Mouse (Mus musculus) liver, embryonic 14.5 days (tissue): ENCODE data around the gene Dctn2. TPM values are rescaled to one million over a fixed set of nuclear protein-coding genes. Genes with fewer than 3 reads are reported as not detected.
"Not testable (repeated sequence)": the region's sequence is repeated elsewhere in the genome, so short reads cannot be mapped to it uniquely, and the experiment has no call there.

Experiments used
- ATAC-seq: fragments of 200-750 bp; cut with Nextera tagmentation; 2 replicates; pipeline ENCODE4 v1.8.0; 2017; ENCODE audit warnings: moderate number of reproducible peaks, mild to moderate bottlenecking, moderate library complexity; ENCODE audit not compliant: insufficient read depth
- DNase-seq, 3 experiments: peaks; one replicate each; pipeline ENCODE4 v3.0.0-alpha.2; 2012 to 2013; ENCODE audit warnings: low read depth in 3 of 3, low spot score in 3 of 3
- H3K27ac ChIP-seq: fragments of 300-500 bp; sonication (generic); 2 replicates; pipeline ENCODE4 v1.5.1; 2014; ENCODE audit warnings: moderate library complexity, mild to moderate bottlenecking, control low read depth, inconsistent platforms
- H3K27me3 ChIP-seq: fragments of 300-500 bp; sonication (generic); 2 replicates; pipeline ENCODE4 v1.6.1; 2014; ENCODE audit warnings: mild to moderate bottlenecking, low read length, moderate library complexity; ENCODE audit not compliant: control insufficient read depth, insufficient read depth
- H3K36me3 ChIP-seq: fragments of 300-500 bp; sonication (generic); replicated peaks from 2 replicates; pipeline ENCODE4 v1.6.1; 2014; ENCODE audit warnings: low read depth; ENCODE audit not compliant: control insufficient read depth, insufficient read depth
- H3K4me1 ChIP-seq, 2 experiments: fragments of 200-500 bp in 1 of 2; fragments of 300-500 bp in 1 of 2; sonication (generic) in 1 of 2; replicated peaks; 2 replicates each; pipeline ENCODE4 v1.6.1; 2012 to 2014; ENCODE audit warnings: antibody characterized with exemption in 1 of 2, inconsistent platforms in 1 of 2, low read length in 1 of 2; ENCODE audit not compliant: control insufficient read depth in 2 of 2, insufficient read depth in 2 of 2
- H3K4me2 ChIP-seq: fragments of 300-500 bp; sonication (generic); 2 replicates; pipeline ENCODE4 v1.6.1; 2014; ENCODE audit warnings: low read depth, mild to moderate bottlenecking, control low read depth, moderate library complexity
- H3K4me3 ChIP-seq, 2 experiments: fragments of 200-500 bp in 1 of 2; fragments of 300-500 bp in 1 of 2; sonication (generic) in 1 of 2; 2 replicates each; pipeline ENCODE4 v1.5.1; 2012 to 2014; ENCODE audit warnings: low read depth in 2 of 2, low read length in 2 of 2, mild to moderate bottlenecking in 2 of 2, control low read depth in 1 of 2, inconsistent platforms in 1 of 2, moderate library complexity in 1 of 2; ENCODE audit not compliant: insufficient read depth in 1 of 2
- H3K9ac ChIP-seq: fragments of 300-500 bp; sonication (generic); replicated peaks from 2 replicates; pipeline ENCODE4 v1.6.1; 2014; ENCODE audit warnings: mild to moderate bottlenecking, control low read depth, moderate library complexity
- H3K9me3 ChIP-seq: fragments of 300-500 bp; sonication (generic); 2 replicates; pipeline ENCODE4 v1.6.1; 2016; ENCODE audit warnings: low read length, mixed read lengths; ENCODE audit not compliant: control insufficient read depth
- CTCF ChIP-seq: IDR thresholded peaks from 2 replicates; pipeline ENCODE4 v1.5.1; 2016; ENCODE audit warnings: antibody characterized with exemption, low read depth, control low read depth
- EP300 ChIP-seq: IDR thresholded peaks from 2 replicates; pipeline ENCODE4 v1.6.1; 2016; ENCODE audit warnings: antibody characterized with exemption, low read depth
- WGBS: fragments of 180-500 bp; shearing (Covaris S2); extraction: QIAGEN DNeasy Blood & Tissue Kit; methylation state at CpG from one replicate; pipeline ENCODE4 v1.1.7; 2014; ENCODE audit not compliant: insufficient replicate concordance; 5-methylcytosine and 5-hydroxymethylcytosine counted together
- polyA plus RNA-seq, 2 experiments: library from polyadenylated mRNA; depleted of rRNA in 1 of 2; stranded (reverse) in 1 of 2; unstranded in 1 of 2; fragments of >200 nt; fragmentation: Nextera tagmentation in 1 of 2; extraction: Ambion mirVana in 1 of 2; gene quantifications; 2 replicates each; pipeline versions ENCODE4 v1.2.1 to v1.2.3; 2012 to 2014

Gene Dctn2
- polyA plus RNA-seq, 2 experiments, result 58.7 to 59.2 TPM

DNA sequence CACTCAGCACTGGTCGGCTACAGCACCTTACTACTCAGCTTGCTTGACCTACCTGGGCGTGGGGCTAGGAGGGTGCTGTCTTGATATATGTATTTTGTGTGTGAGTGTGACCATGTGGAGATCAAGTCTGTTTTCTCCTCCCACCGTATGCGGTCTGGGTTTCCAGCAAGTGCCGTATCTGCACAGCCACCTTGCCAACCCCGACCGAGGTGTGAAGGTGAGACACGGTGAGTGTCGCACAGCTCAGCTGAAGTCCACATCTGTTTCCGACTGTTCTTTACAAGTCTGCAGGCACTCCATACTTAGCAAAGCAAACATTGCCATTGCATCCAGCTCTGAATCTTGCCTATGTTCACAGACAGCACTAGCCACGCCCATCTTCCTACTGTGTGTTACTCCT lies 37.0 kb downstream of the Dctn2 start:
- no peaks in the 10 kb centered on the region for H3K27me3 ChIP-seq
- no peaks in the 10 kb centered on the region for H3K4me1 ChIP-seq
- no peak overlapping the region for H3K4me3 ChIP-seq
- H3K36me3 ChIP-seq, result peaks cover 93% of the 10 kb centered on the region
- H3K9me3 ChIP-seq, result no peaks in the 10 kb centered on the region
- H3K9ac ChIP-seq, result no peak overlapping the region
- 85% methylated on average over 11 of the region's 11 CpGs for WGBS
- no peak overlapping the region for H3K4me2 ChIP-seq
- TF ChIP-seq CTCF, result no peak
- no peak for TF ChIP-seq EP300
- no peak for ATAC-seq
- no peak overlapping the region for H3K27ac ChIP-seq
- DNase-seq, result no peak

DNA sequence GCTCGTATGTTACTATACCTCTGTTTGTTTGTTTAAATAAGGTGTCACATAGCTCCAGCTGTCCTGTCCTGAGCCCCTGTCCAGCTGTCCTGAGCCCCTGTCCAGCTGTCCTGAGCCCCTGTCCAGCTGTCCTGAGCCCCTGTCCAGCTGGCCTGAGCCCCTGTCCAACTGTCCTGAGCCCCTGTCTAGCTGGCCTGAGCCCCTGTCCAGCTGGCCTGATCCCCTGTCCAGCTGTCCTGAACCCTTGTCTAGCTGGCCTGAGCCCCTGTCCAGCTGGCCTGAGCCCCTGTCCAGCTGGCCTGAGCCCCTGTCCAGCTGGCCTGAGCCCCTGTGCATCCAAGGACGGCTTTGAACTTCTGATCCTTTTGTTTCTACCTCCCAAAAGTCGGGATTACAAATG lies 43.0 kb downstream of the Dctn2 start:
- Histone ChIP-seq H3K4me1 (peaks cover 16 to 18% of the 10 kb centered on the region in 2 experiments), H3K36me3 (peaks cover 56% of the 10 kb centered on the region)
- WGBS, result 78% methylated on average over 3 of the region's 3 CpGs
- H3K4me2 ChIP-seq, H3K27me3 ChIP-seq, H3K9me3 ChIP-seq, H3K27ac ChIP-seq, ATAC-seq, H3K9ac ChIP-seq, H3K4me3 ChIP-seq, DNase-seq: not testable (repeated sequence)

DNA sequence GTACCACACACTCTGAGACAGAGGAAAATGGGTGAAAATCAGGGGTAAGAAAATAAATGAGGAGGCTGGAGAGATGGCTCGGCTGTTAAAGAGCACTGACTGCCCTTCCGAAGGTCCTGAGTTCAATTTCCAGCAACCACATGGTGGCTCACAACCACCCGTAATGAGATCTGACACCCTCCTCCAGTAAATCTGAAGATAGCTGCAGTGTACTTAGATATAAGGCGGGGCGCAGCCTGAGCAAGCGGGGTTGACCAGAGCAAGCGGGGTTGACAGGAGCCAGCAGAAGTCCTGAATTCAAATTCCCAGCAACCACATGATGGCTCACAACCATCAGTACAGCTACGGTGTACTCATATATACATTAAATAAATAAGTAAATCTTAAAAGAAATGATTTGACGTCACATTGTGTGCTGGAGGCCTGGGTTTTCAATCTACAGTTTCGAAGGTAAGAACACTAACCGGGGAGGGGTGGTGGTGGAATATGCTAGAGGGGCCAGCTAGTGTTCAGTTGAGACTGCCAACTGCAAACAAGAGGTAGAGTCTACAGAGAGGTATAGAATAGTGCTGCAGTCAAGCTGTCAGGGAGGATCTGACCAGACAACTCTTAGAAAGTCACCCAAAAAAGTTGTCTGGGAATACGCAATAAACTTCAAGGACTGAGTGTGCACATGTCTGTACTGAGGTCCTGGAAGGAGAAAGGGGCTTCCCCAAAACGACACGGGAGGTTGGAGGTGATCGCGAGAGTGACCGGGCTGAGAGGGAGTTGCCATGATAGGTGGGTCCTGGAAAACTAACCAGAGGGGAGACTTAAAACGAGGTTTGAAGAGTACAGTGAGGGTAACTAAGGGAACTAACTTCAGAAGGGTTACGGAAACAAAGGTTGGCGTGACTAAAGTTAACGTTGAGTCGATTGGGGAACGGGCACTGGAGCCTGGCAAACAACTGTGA lies 44.6 kb downstream of the Dctn2 start:
- peak overlapping the region; percentile 71 for H3K4me2 ChIP-seq
- H3K4me1 ChIP-seq, result peaks cover 16 to 20% of the 10 kb centered on the region in 2 experiments
- TF ChIP-seq EP300 (no peak), CTCF (no peak)
- peak overlapping the region; percentile 97 for H3K9ac ChIP-seq
- H3K9me3 ChIP-seq, result no peaks in the 10 kb centered on the region
- peaks cover 41% of the 10 kb centered on the region for H3K36me3 ChIP-seq
- H3K27me3 ChIP-seq, result no peaks in the 10 kb centered on the region
- H3K27ac ChIP-seq, result peak overlapping the region; percentile 86
- peak overlapping the region; percentile 94 to 98 for H3K4me3 ChIP-seq
- DNase-seq (peak in 2 of 3 experiments; percentile 53 to 69), ATAC-seq (peak; percentile 61)
- 15% methylated on average over 23 of the region's 23 CpGs for WGBS

DNA sequence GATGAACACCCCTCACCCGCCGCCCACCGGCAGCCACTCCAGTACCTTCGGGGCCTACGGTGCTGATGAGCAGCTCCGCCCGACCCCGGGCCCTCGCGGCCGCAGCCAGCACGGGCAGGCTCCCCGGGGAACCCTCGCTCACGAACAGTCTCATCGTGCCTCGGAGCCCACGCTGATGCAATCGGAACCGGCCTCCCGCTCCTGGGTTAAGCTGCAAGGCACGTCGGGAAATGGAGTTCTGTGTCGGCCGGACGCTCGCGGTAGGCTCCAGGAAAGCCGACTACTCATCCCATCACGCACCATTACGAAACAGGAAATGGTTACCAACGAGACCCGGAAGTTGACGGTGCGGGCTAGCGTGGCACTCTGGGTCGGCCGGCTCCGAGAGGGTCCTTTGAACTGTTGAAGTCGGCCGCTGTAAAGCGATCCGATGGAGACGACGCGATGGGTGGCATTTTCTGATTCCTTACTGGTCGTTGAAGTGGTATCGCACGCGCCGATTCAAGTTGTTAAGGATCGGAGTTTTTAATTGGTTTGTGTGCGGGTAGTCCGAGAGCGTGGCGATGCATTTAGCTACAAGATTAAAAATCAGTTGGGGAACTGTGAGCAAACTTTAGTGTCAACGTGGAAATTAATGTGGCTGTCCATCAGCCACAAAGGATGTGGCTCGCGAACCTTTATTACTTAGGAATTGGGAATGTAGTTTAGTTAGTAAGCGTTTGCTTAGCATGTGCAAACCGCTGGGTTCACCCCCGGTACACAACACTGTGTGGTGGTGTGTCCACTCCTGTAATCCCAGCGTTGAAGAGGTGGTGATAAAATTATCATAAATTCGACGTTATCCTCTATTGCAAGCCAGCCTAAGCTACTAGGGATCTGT lies 45.5 kb downstream of the Dctn2 start, which contains the start of gene Mars:
Mars (minus strand) TSS at position 311 of the 880 bp plus-strand sequence.
- TF ChIP-seq CTCF, result no peak
- TF ChIP-seq EP300, result peak; percentile 41
- peaks cover 32% of the 10 kb centered on the region for H3K36me3 ChIP-seq
- ATAC-seq, result peak; percentile 93

DNA sequence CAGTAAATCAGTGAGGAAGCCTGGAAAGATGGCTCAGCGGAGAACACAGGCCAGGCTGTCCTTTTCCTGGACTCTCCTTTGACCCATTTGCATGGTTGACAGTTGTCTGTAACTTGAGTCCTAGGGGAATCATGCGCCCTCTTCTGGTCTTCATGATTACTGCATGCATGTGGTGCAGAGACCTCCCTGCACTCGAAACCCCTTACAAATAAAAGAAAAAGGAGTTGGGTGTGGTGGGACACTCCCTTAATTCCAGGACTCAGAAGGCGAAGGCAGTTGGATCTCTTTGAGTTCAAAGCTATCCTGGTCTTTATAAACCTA lies 46.1 kb downstream of the Dctn2 start:
- H3K4me3 ChIP-seq, result peak overlapping the region; percentile 94 to 98
- peak overlapping the region; percentile 97 for H3K9ac ChIP-seq

More for the DNA sequence above, 45.5 kb downstream of the Dctn2 start, which contains the start of gene Mars:
- Histone ChIP-seq H3K27ac (peak within 1 kb of the TSS; percentile 86), H3K9me3 (no peaks in the 10 kb centered on the region), H3K4me3 (peak within 1 kb of the TSS; percentile 94 to 98), H3K27me3 (no peaks in the 10 kb centered on the region), H3K9ac (peak within 1 kb of the TSS; percentile 97), H3K4me1 (peaks cover 16 to 22% of the 10 kb centered on the region in 2 experiments), H3K4me2 (peak within 1 kb of the TSS; percentile 71)
- under 1% methylated on average over 65 of the region's 65 CpGs for WGBS
- peak; percentile 93 to 95 (median 94) for DNase-seq

More for the DNA sequence above, 46.1 kb downstream of the Dctn2 start:
- 2% methylated on average over 4 of the region's 4 CpGs for WGBS
- no peaks in the 10 kb centered on the region for H3K9me3 ChIP-seq
- TF ChIP-seq CTCF, result peak; percentile 95
- TF ChIP-seq EP300, result no peak
- H3K27ac ChIP-seq, result peak overlapping the region; percentile 85
- H3K4me2 ChIP-seq, result peak overlapping the region; percentile 71
- DNase-seq (peak; percentile 81 to 89 (median 82)), ATAC-seq (peak; percentile 49)
- H3K27me3 ChIP-seq, result no peaks in the 10 kb centered on the region
- peaks cover 26% of the 10 kb centered on the region for H3K36me3 ChIP-seq
- peaks cover 16 to 25% of the 10 kb centered on the region in 2 experiments for H3K4me1 ChIP-seq
